Mouse (Mus musculus): ENCODE measurements around the gene Nppb.

DNA sequence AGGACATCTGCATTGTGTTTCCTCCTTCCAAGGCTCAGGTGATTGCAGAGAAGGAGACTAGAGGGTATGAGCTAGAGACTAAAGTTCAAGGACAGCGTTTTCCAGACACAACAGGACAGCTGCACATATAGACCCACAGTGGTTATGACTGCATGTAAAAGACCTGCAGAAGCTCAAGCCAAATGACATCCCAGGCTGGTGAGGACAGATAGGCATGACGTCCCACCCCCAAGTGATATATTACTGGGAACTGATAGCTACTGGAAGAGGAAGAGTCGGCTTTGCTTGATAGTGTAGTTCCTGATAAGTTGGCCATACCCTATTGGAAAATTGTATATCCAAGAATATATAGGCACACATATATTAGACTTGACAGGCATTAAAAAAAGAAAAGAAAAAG lies 9.4 kb upstream of the Nppb start:
- no peak for TF ChIP-seq GATA2 (IDR thresholded peaks at IDR 0.05; ENCODE audit: borderline replicate concordance, low read depth, low read length)
- TF ChIP-seq GATA1 (IDR thresholded peaks at IDR 0.05; ENCODE audit: borderline replicate concordance, low read length), result no peak
